In the genomic region with DNA sequence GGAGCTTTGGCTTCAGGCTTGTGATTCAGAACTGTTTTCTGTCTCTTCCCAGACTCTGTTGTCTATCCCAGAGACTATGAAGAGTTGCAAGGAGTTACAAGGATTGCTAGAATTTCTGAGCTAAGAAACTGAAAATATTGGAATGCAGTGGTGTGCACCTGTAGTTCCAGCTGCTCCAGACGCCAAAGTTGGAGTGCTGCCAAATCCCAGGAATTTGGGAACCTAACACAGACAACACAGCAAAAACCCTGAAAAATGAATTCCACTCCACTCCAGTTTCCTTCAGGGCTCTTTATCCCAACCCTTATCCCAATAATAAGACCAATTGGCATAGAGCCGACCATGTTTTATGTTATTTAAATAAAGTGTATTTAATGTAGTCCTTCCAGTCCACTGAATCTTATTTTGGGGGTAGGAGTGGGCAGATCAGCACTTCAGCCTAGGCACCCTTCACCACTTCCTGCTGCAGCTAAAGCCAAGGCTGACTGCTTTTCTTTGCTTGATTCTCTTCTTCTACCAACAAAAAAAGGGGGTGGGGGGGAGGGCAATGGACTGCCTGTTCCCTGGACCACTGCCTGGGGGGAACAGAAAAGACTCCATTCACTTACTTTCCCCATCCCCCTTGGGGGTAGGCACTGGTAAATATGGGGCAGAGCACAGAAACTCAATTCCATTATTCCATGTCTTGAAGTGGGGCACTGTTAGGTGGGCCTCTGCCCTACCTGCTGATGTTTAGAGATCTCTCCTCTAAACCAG, we compare ENCODE assay signal across 8 mouse cellular contexts. TPM values are rescaled to one million over a fixed set of nuclear protein-coding genes. Genes with fewer than 3 reads are reported as not detected.
DNase-seq lines count a peak whose midpoint lies in the region; ATAC-seq and TF ChIP-seq lines count a peak whose summit lies in the region.

No protein-coding gene starts in this region.

- no peak for TF ChIP-seq EP300 in lung, postnatal 0 days (IDR thresholded peaks at IDR 0.05)

- no peak overlapping the region for H3K4me3 ChIP-seq in heart, embryonic 11.5 days (ENCODE audit: low read depth, low read length)
- no peak overlapping the region for H3K4me3 ChIP-seq in lung, postnatal 0 days (ENCODE audit: low read depth, low read length)
- H3K4me3 ChIP-seq in intestine, embryonic 14.5 days (ENCODE audit: low read depth, low read length): no peak overlapping the region
- H3K4me3 ChIP-seq in olfactory bulb, adult 2 months (ENCODE audit: insufficient read depth, low read depth, low read length): no peak overlapping the region

- H3K9ac ChIP-seq in heart, embryonic 11.5 days (ENCODE audit: low read depth, low read length): no peak overlapping the region
- H3K9ac ChIP-seq in lung, postnatal 0 days (replicated peaks; ENCODE audit: low read depth): no peak overlapping the region
- H3K9ac ChIP-seq in intestine, embryonic 14.5 days (ENCODE audit: low read length): no peak overlapping the region

- no peak for DNase-seq in heart, adult 18-20 months
- no peak for DNase-seq in lung, postnatal 0 days (ENCODE audit: low spot score)
- DNase-seq in lung, postnatal 25 days (ENCODE audit: low spot score): no peak
- DNase-seq in intestine, embryonic 14.5 days (ENCODE audit: low spot score): no peak
- no peak for DNase-seq in spleen, postnatal 14 days (ENCODE audit: low spot score in 2 of 2)
- no peak for DNase-seq in adrenal gland, adult 18-20 months (ENCODE audit: low spot score in 2 of 2)

- H3K36me3 ChIP-seq in heart, embryonic 11.5 days (ENCODE audit: control insufficient read depth, insufficient read depth, low read length): peaks cover 35% of the 10 kb centered on the region
- no peaks in the 10 kb centered on the region for H3K36me3 ChIP-seq in lung, postnatal 0 days (ENCODE audit: insufficient read depth, low read length)
- H3K36me3 ChIP-seq in intestine, embryonic 14.5 days (ENCODE audit: control insufficient read depth, insufficient read depth, low read length): peaks cover 48% of the 10 kb centered on the region

- peaks cover 4% of the 10 kb centered on the region; the same call in 1 of the 2 replicates for H3K4me1 ChIP-seq in heart, embryonic 11.5 days (ENCODE audit: control insufficient read depth, insufficient read depth, low read length)
- H3K4me1 ChIP-seq in lung, postnatal 0 days (ENCODE audit: insufficient read depth, low read depth, low read length): no peaks in the 10 kb centered on the region
- H3K4me1 ChIP-seq in intestine, embryonic 14.5 days (replicated peaks; ENCODE audit: control insufficient read depth, insufficient read depth, low read length): no peaks in the 10 kb centered on the region; the same call in 1 of the 2 replicates
- H3K4me1 ChIP-seq in olfactory bulb, adult 2 months (ENCODE audit: control insufficient read depth, insufficient read depth, low read length): peaks cover 7% of the 10 kb centered on the region; the same call in 1 of the 2 replicates

- TF ChIP-seq CTCF in lung, postnatal 0 days (IDR thresholded peaks at IDR 0.05): no peak
- TF ChIP-seq CTCF in olfactory bulb, adult 2 months (IDR thresholded peaks at IDR 0.05; ENCODE audit: insufficient read depth, low read depth, low read length): no peak

- TF ChIP-seq POLR2A in olfactory bulb, adult 2 months (IDR thresholded peaks at IDR 0.05; ENCODE audit: insufficient read depth, low read depth, low read length): no peak

- no peak overlapping the region for H3K27ac ChIP-seq in heart, embryonic 11.5 days (ENCODE audit: low read depth, low read length)
- H3K27ac ChIP-seq in lung, postnatal 0 days (ENCODE audit: low read length): peak overlapping the region; percentile 1
- H3K27ac ChIP-seq in intestine, embryonic 14.5 days (ENCODE audit: low read depth): 0 out of 2 replicates have a peak overlapping the region, but pooled peaks have one; percentile 11
- peak overlapping the region; percentile 75; the same call in 1 of the 2 replicates for H3K27ac ChIP-seq in olfactory bulb, adult 2 months (ENCODE audit: insufficient read depth, low read depth, low read length)

- 54% methylated on average over 2 of the region's 2 CpGs for WGBS in heart, embryonic 11.5 days (ENCODE audit: insufficient replicate concordance)
- 21% methylated on average over 2 of the region's 2 CpGs for WGBS in lung, postnatal 0 days
- 36% methylated on average over 2 of the region's 2 CpGs for WGBS in intestine, embryonic 14.5 days
- 6% methylated on average over 2 of the region's 2 CpGs for WGBS in olfactory bulb, adult 2 months

- peak overlapping the region; percentile 52 for H3K4me2 ChIP-seq in heart, embryonic 11.5 days
- H3K4me2 ChIP-seq in lung, postnatal 0 days (replicated peaks; ENCODE audit: low read depth, low read length): peak overlapping the region; percentile 48
- H3K4me2 ChIP-seq in intestine, embryonic 14.5 days (ENCODE audit: low read length): peak overlapping the region; percentile 34; the same call in 1 of the 2 replicates

- no peaks in the 10 kb centered on the region for H3K9me3 ChIP-seq in heart, embryonic 11.5 days (replicated peaks; ENCODE audit: control insufficient read depth, low read length)
- H3K9me3 ChIP-seq in lung, postnatal 0 days (ENCODE audit: low read length): no peaks in the 10 kb centered on the region
- H3K9me3 ChIP-seq in intestine, embryonic 14.5 days (ENCODE audit: control insufficient read depth, low read length): no peaks in the 10 kb centered on the region

- ATAC-seq in heart, embryonic 11.5 days (replicated peaks; ENCODE audit: insufficient number of reproducible peaks, low FRiP score, low TSS enrichment): no peak
- ATAC-seq in lung, postnatal 0 days: peak; percentile 12
- no peak; the same call in none of the 2 replicates for ATAC-seq in intestine, embryonic 14.5 days (replicated peaks; ENCODE audit: low FRiP score, low TSS enrichment, low read depth)

- H3K27me3 ChIP-seq in heart, embryonic 11.5 days (ENCODE audit: control insufficient read depth, insufficient read depth, low read length): no peaks in the 10 kb centered on the region
- H3K27me3 ChIP-seq in lung, postnatal 0 days (replicated peaks; ENCODE audit: insufficient read depth, low read length): no peaks in the 10 kb centered on the region
- no peaks in the 10 kb centered on the region for H3K27me3 ChIP-seq in intestine, embryonic 14.5 days (replicated peaks; ENCODE audit: control insufficient read depth, insufficient read depth, low read length)

RNA-seq across cellular contexts. Expression of a gene that starts 0.5 kb away (rescaled TPM):
- 11.2 and 12.4 TPM in 2 replicates for polyA plus RNA-seq in heart, embryonic 11.5 days (2014; fragmentation: Nextera tagmentation; extraction: Ambion mirVana)
- total RNA-seq in heart, adult 18-20 months (2021): 1 to 10 TPM in 1 of 2 experiments, under 1 TPM in 1; 0.97 to 1.2 TPM
- 12.2 and 12.7 TPM in 2 replicates for polyA plus RNA-seq in lung, postnatal 0 days (2015; fragmentation: Nextera tagmentation; extraction: Ambion mirVana)
- 20.0 and 21.1 TPM in 2 replicates for polyA plus RNA-seq in intestine, embryonic 14.5 days (2014; fragmentation: Nextera tagmentation; extraction: Ambion mirVana)
- 410 and 562 TPM in 2 replicates for polyA plus RNA-seq in olfactory bulb, adult 2 months (2012; ENCODE audit: insufficient read depth, insufficient read length, low replicate concordance, missing spikeins)
- total RNA-seq in adrenal gland, adult 18-20 months (2021): 10 to 100 TPM; 20.8 to 26.9 TPM

RNA-seq across cellular contexts. Expression of a gene that starts 6.0 kb away (rescaled TPM):
- polyA plus RNA-seq in heart, embryonic 11.5 days (2014; fragmentation: Nextera tagmentation; extraction: Ambion mirVana): 58.7 and 61.8 TPM in 2 replicates
- 10 to 100 TPM; 24.6 to 26.7 TPM for total RNA-seq in heart, adult 18-20 months (2021)
- polyA plus RNA-seq in lung, postnatal 0 days (2015; fragmentation: Nextera tagmentation; extraction: Ambion mirVana): 47.2 and 49.2 TPM in 2 replicates
- 76.2 and 79.1 TPM in 2 replicates for polyA plus RNA-seq in intestine, embryonic 14.5 days (2014; fragmentation: Nextera tagmentation; extraction: Ambion mirVana)
- polyA plus RNA-seq in olfactory bulb, adult 2 months (2012; ENCODE audit: insufficient read depth, insufficient read length, low replicate concordance, missing spikeins): not detected in 2 replicates
- 10 to 100 TPM; 56.2 to 62.4 TPM for total RNA-seq in adrenal gland, adult 18-20 months (2021)

RNA-seq across cellular contexts. Expression of a gene that starts 20.9 kb away (rescaled TPM):
- 31.7 and 32.8 TPM in 2 replicates for polyA plus RNA-seq in heart, embryonic 11.5 days (2014; fragmentation: Nextera tagmentation; extraction: Ambion mirVana)
- total RNA-seq in heart, adult 18-20 months (2021): under 1 TPM; 0.28 to 0.35 TPM
- polyA plus RNA-seq in lung, postnatal 0 days (2015; fragmentation: Nextera tagmentation; extraction: Ambion mirVana): 1.4 and 2.5 TPM in 2 replicates
- polyA plus RNA-seq in intestine, embryonic 14.5 days (2014; fragmentation: Nextera tagmentation; extraction: Ambion mirVana): 34.1 and 40.0 TPM in 2 replicates
- not detected in 2 replicates for polyA plus RNA-seq in olfactory bulb, adult 2 months (2012; ENCODE audit: insufficient read depth, insufficient read length, low replicate concordance, missing spikeins)
- total RNA-seq in adrenal gland, adult 18-20 months (2021): 1 to 10 TPM; 1.9 to 4.3 TPM

RNA-seq across cellular contexts. Expression of a gene that starts 21.0 kb away (rescaled TPM):
- 44.9 and 48.1 TPM in 2 replicates for polyA plus RNA-seq in heart, embryonic 11.5 days (2014; fragmentation: Nextera tagmentation; extraction: Ambion mirVana)
- 1 to 10 TPM; 5.2 to 5.8 TPM for total RNA-seq in heart, adult 18-20 months (2021)
- polyA plus RNA-seq in lung, postnatal 0 days (2015; fragmentation: Nextera tagmentation; extraction: Ambion mirVana): 35.6 and 37.5 TPM in 2 replicates
- polyA plus RNA-seq in intestine, embryonic 14.5 days (2014; fragmentation: Nextera tagmentation; extraction: Ambion mirVana): 39.8 and 42.8 TPM in 2 replicates
- not detected in 2 replicates for polyA plus RNA-seq in olfactory bulb, adult 2 months (2012; ENCODE audit: insufficient read depth, insufficient read length, low replicate concordance, missing spikeins)
- total RNA-seq in adrenal gland, adult 18-20 months (2021): 10 to 100 TPM; 25.8 to 29.0 TPM

RNA-seq across cellular contexts. Expression of a gene that starts 31.6 kb away (rescaled TPM):
- 0.17 TPM in 1 of 2 replicates, not detected in the other for polyA plus RNA-seq in heart, embryonic 11.5 days (2014; fragmentation: Nextera tagmentation; extraction: Ambion mirVana)
- total RNA-seq in heart, adult 18-20 months (2021): under 1 TPM; 0.37 to 0.49 TPM
- 0.33 TPM in 1 of 2 replicates, not detected in the other for polyA plus RNA-seq in lung, postnatal 0 days (2015; fragmentation: Nextera tagmentation; extraction: Ambion mirVana)
- 0.17 and 0.24 TPM in 2 replicates for polyA plus RNA-seq in intestine, embryonic 14.5 days (2014; fragmentation: Nextera tagmentation; extraction: Ambion mirVana)
- not detected in 2 replicates for polyA plus RNA-seq in olfactory bulb, adult 2 months (2012; ENCODE audit: insufficient read depth, insufficient read length, low replicate concordance, missing spikeins)
- under 1 TPM; 0.46 to 0.54 TPM for total RNA-seq in adrenal gland, adult 18-20 months (2021)

Comparison
In these comparisons a context has a peak if more than half of its experiments do, and no peak if none do; other contexts are left out.
1. RNA of a gene that starts 0.5 kb away (polyA plus RNA-seq): 410 to 562 TPM in olfactory bulb, adult 2 months; 20.0 to 21.1 TPM in intestine, embryonic 14.5 days, 12.2 to 12.7 TPM in lung, postnatal 0 days and 11.2 to 12.4 TPM in heart, embryonic 11.5 days; every median in the first group is over 10 times any median in the second.
2. RNA of a gene that starts 6.0 kb away (polyA plus RNA-seq): 76.2 to 79.1 TPM in intestine, embryonic 14.5 days, 58.7 to 61.8 TPM in heart, embryonic 11.5 days and 47.2 to 49.2 TPM in lung, postnatal 0 days; not detected in olfactory bulb, adult 2 months; every median in the first group is over 10 times any median in the second.
3. Peak in every context shown above with its lines, with median percentiles within 50 percentile points of each other: H3K4me2 ChIP-seq.